Mouse (Mus musculus) embryonic fibroblast, embryonic 13.5 days (primary cell): Measurements from ENCODE around the gene Spast.

Experiments
- CTCF ChIP-seq: IDR thresholded peaks from 2 replicates; pipeline ENCODE4 v1.5.1; 2011; ENCODE audit warnings: mild to moderate bottlenecking, control low read depth, low read length, moderate library complexity, borderline replicate concordance; ENCODE audit not compliant: insufficient read depth
- POLR2A ChIP-seq: IDR thresholded peaks from 2 replicates; pipeline ENCODE4 v1.6.1; 2011; ENCODE audit warnings: low read depth, mild to moderate bottlenecking, control low read depth, low read length, moderate library complexity

GRCm38 (mm10) chr17:74363592-74363991 is 24.8 kb downstream of the Spast start:
- TF ChIP-seq POLR2A (no peak), CTCF (no peak)
